Mouse (Mus musculus): ENCODE results near the gene Grhl3. TPM values are rescaled to one million over a fixed set of nuclear protein-coding genes. Genes with fewer than 3 reads are reported as not detected.

Grhl3 gene
- total RNA-seq, 4 experiments from 2014 or later = not detected

GRCm38 (mm10) chr4:135575365-135576140 lies 2.1 kb upstream of the Grhl3 start:
- DNase-seq (ENCODE audit: low spot score) = no peak

GRCm38 (mm10) chr4:135572276-135572675 lies 1.2 kb downstream of the Grhl3 start:
- DNase-seq (ENCODE audit: low spot score) = no peak

GRCm38 (mm10) chr4:135571037-135571550 lies 2.3 kb downstream of the Grhl3 start:
- no peak for DNase-seq (ENCODE audit: low spot score)

GRCm38 (mm10) chr4:135570152-135571036 lies 3.0 kb downstream of the Grhl3 start:
- no peak for DNase-seq (ENCODE audit: low spot score)

- DNase-seq (ENCODE audit: low spot score) = no peak
These were observed 4.2 kb downstream of the Grhl3 start for GRCm38 (mm10) chr4:135569201-135569600.

DNA sequence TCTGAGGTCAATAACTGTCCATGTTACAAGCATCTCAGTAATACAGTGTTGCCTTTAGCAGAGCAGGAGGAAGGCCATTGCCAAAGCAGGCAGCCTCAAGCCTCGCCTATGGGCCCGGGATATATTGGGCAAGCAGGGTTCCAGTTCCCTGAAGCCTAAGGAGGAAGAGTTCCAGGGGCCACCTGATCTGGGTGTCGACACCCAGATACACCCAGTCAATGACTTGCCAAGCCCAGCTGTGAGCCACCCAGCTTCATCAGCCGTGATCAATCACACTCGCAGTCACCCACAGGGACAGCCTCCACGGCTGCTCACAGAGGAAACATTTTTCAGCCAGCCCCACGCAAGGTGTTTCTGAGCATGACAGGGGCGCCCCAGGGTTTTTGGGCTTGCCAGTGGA lies 5.9 kb downstream of the Grhl3 start:
- DNase-seq (ENCODE audit: low spot score) = no peak

GRCm38 (mm10) chr4:135567042-135567441 lies 6.4 kb downstream of the Grhl3 start:
- no peak for DNase-seq (ENCODE audit: low spot score)

- peak; percentile 81 for DNase-seq (ENCODE audit: low spot score)
These were observed 8.0 kb downstream of the Grhl3 start for GRCm38 (mm10) chr4:135565400-135565799.

GRCm38 (mm10) chr4:135563794-135564193 lies 9.6 kb downstream of the Grhl3 start:
- no peak for DNase-seq (ENCODE audit: low spot score)

DNA sequence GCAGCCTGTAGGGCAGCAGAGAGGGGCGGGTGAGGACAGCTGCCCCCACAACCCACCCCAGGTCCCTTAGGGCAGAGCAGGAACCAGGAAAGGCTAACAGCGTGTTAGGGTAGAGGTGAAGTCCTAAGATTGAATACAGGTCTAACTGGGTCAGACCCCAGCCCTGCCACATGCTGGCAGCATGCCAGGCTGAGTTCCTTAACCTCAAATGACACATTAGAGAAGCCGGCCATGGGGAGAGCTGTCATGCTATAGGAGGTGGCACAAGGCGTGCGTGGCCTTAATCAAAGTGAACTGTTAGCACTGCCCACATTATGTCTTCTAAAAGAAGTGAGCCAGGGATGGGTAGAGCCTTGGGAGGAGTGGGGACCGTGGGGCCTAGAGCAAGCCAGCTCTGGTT lies 24.1 kb downstream of the Grhl3 start:
- DNase-seq (ENCODE audit: low spot score) = no peak

GRCm38 (mm10) chr4:135548521-135549077 lies 24.8 kb downstream of the Grhl3 start:
- no peak for DNase-seq (ENCODE audit: low spot score)

DNA sequence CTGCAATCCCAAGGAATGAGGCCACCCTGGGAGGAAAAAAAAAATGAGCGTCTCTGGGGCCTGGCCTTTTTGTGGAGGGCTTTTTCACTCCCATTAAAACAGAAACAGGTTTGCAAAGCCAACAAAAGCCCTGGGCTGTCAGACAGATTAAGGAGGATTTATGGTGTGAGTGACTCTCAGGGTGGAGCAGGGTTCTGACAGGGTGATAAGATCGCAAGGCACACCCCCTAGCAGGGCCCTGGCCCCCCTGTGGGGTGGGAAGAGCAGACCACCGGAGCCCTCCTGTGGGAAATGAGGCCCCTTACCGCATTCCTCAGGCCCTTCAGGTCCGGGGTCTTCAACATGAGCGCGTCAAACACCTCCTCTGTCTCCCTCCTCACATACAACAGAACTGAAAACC lies 25.3 kb downstream of the Grhl3 start:
- DNase-seq (ENCODE audit: low spot score) = no peak

GRCm38 (mm10) chr4:135547551-135547950 lies 25.9 kb downstream of the Grhl3 start:
- DNase-seq (ENCODE audit: low spot score) = no peak

GRCm38 (mm10) chr4:135546793-135547192 lies 26.6 kb downstream of the Grhl3 start:
- no peak for DNase-seq (ENCODE audit: low spot score)

- no peak for DNase-seq (ENCODE audit: low spot score)
These were observed 27.4 kb downstream of the Grhl3 start for GRCm38 (mm10) chr4:135546008-135546407.

GRCm38 (mm10) chr4:135545080-135545511 lies 28.3 kb downstream of the Grhl3 start:
- peak; percentile 46 for DNase-seq (ENCODE audit: low spot score)

GRCm38 (mm10) chr4:135544284-135544683 lies 29.1 kb downstream of the Grhl3 start:
- no peak for DNase-seq (ENCODE audit: low spot score)

GRCm38 (mm10) chr4:135540057-135540456 lies 33.4 kb downstream of the Grhl3 start:
- no peak for DNase-seq (ENCODE audit: low spot score)

GRCm38 (mm10) chr4:135539056-135539455 lies 34.4 kb downstream of the Grhl3 start:
- DNase-seq (ENCODE audit: low spot score) = no peak

DNA sequence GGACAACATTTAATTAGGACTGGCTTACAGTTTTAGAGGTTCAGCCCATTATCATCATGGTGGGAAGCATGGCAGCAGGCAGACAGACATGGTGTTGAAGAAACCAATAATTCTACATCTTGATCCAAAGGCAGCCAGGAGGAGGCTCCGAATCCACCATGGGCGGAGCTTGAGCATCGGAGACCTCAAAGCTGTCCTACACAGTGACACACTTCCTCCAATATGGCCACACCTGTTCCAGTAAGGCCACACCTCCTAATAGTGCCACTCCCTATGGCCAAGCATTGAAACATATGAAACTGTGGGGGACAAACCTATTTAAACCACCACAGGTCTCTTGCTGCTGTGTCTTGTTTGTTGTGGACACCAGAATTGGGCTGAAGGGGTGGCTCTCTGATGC lies 38.4 kb downstream of the Grhl3 start:
- DNase-seq (ENCODE audit: low spot score) = no peak

DNA sequence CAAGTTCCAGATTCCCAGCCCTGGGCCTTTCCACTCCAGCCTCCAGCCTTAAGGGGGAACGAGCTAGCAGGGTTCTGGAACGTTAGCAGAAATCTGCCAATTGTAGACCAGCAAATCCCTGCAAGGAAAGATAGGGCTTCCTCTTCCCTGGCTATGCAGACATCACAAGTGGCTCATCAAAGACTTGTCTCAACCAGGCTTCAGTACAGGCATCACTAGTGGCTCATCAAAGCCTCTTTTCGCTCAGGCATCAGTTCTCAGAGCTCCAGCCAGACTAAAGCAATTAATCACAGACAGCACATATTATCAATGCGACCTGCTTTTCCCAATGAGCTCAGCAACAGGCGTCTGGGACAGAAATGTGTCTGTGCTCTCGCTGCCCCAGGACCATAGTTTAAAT lies 40.4 kb downstream of the Grhl3 start:
- DNase-seq (ENCODE audit: low spot score) = no peak

Data from heart, adult 8-10 months (tissue).